14 mouse cellular contexts compared by ENCODE assay signal in genomic region chr11:52364376-52364775, GRCm38 (mm10). TPM values are rescaled to one million over a fixed set of nuclear protein-coding genes. Genes with fewer than 3 reads are reported as not detected.
A peak's percentile ranks its signal among the peaks of the same experiment; 100 is the strongest.
DNase-seq lines count a peak whose midpoint lies in the region; ATAC-seq and TF ChIP-seq lines count a peak whose summit lies in the region.
"Had no signal": no experiment of that assay in that cellular context is flagged by ENCODE, and none has a peak within 500 bp of the region (broad histone marks: within the 10 kb centered on the region; RNA-seq: fewer than 3 reads in every experiment).

No protein-coding gene starts in this region.

- peaks cover 80% of the 10 kb centered on the region for H3K4me1 ChIP-seq in heart, embryonic 13.5 days
- peaks cover 63% of the 10 kb centered on the region for H3K4me1 ChIP-seq in liver, embryonic 11.5 days (replicated peaks; ENCODE audit: control insufficient read depth, insufficient read depth, low read length)
- H3K4me1 ChIP-seq in liver, postnatal 0 days (ENCODE audit: insufficient read depth) = peaks cover 62% of the 10 kb centered on the region
- H3K4me1 ChIP-seq in intestine, embryonic 16.5 days (ENCODE audit: control insufficient read depth, insufficient read depth, low read length) = peaks cover 71% of the 10 kb centered on the region
- H3K4me1 ChIP-seq in forebrain, postnatal 0 days (ENCODE audit: insufficient read depth) = peaks cover 27% of the 10 kb centered on the region

- no peak for TF ChIP-seq CTCF in liver, postnatal 0 days (IDR thresholded peaks at IDR 0.05; ENCODE audit: low read depth)
- TF ChIP-seq CTCF in forebrain, postnatal 0 days (IDR thresholded peaks at IDR 0.05; ENCODE audit: low read depth) = no peak

- peaks cover 8% of the 10 kb centered on the region; the same call in 1 of the 2 replicates for H3K36me3 ChIP-seq in heart, embryonic 13.5 days
- H3K36me3 ChIP-seq in liver, embryonic 11.5 days (ENCODE audit: control insufficient read depth, insufficient read depth, low read length) = peaks cover 2% of the 10 kb centered on the region; the same call in 1 of the 2 replicates
- no peaks in the 10 kb centered on the region for H3K36me3 ChIP-seq in liver, postnatal 0 days (replicated peaks; ENCODE audit: insufficient read depth, low read length)
- no peaks in the 10 kb centered on the region for H3K36me3 ChIP-seq in intestine, embryonic 16.5 days (ENCODE audit: control insufficient read depth, insufficient read depth, low read length)
- no peaks in the 10 kb centered on the region for H3K36me3 ChIP-seq in forebrain, postnatal 0 days (ENCODE audit: insufficient read depth)
- H3K36me3 ChIP-seq: lung, embryonic 15.5 days; midbrain, embryonic 12.5 days had no signal

- H3K4me2 ChIP-seq in heart, embryonic 13.5 days = peak overlapping the region; percentile 71
- no peak overlapping the region; the same call in 1 of the 2 replicates for H3K4me2 ChIP-seq in liver, embryonic 11.5 days
- H3K4me2 ChIP-seq in liver, postnatal 0 days (ENCODE audit: low read depth, low read length) = no peak overlapping the region
- H3K4me2 ChIP-seq in intestine, embryonic 16.5 days (ENCODE audit: low read depth, low read length) = no peak overlapping the region
- H3K4me2 ChIP-seq in forebrain, postnatal 0 days (ENCODE audit: low read depth) = no peak overlapping the region
- H3K4me2 ChIP-seq: lung, embryonic 15.5 days; midbrain, embryonic 12.5 days had no signal

- no peak for ATAC-seq in heart, embryonic 13.5 days (ENCODE audit: extremely low read depth, insufficient number of reproducible peaks, low FRiP score, low TSS enrichment)
- no peak for ATAC-seq in liver, embryonic 11.5 days (replicated peaks; ENCODE audit: low FRiP score)
- ATAC-seq in liver, postnatal 0 days = no peak
- ATAC-seq in intestine, embryonic 16.5 days = no peak
- no peak for ATAC-seq in forebrain, postnatal 0 days

- H3K9ac ChIP-seq in heart, embryonic 13.5 days = peak overlapping the region; percentile 77
- no peak overlapping the region for H3K9ac ChIP-seq in liver, embryonic 11.5 days (ENCODE audit: low read depth, low read length)
- no peak overlapping the region for H3K9ac ChIP-seq in liver, postnatal 0 days (replicated peaks)
- H3K9ac ChIP-seq in intestine, embryonic 16.5 days (ENCODE audit: low read depth, low read length) = peak overlapping the region; percentile 33; the same call in 1 of the 2 replicates
- no peak overlapping the region for H3K9ac ChIP-seq in forebrain, postnatal 0 days
- H3K9ac ChIP-seq: lung, embryonic 15.5 days had no signal

- WGBS in heart, embryonic 13.5 days = 70% methylated on average over 2 of the region's 2 CpGs
- WGBS in liver, embryonic 11.5 days = 80% methylated on average over 2 of the region's 2 CpGs
- 63% methylated on average over 2 of the region's 2 CpGs for WGBS in liver, postnatal 0 days (ENCODE audit: insufficient replicate concordance)
- 69% methylated on average over 2 of the region's 2 CpGs for WGBS in intestine, embryonic 16.5 days
- WGBS in forebrain, postnatal 0 days = 92% methylated on average over 2 of the region's 2 CpGs

- peak overlapping the region; percentile 30; the same call in 1 of the 2 replicates for H3K4me3 ChIP-seq in heart, embryonic 13.5 days
- H3K4me3 ChIP-seq in liver, embryonic 11.5 days (ENCODE audit: low read depth, low read length) = no peak overlapping the region
- H3K4me3 ChIP-seq in liver, postnatal 0 days (ENCODE audit: low read depth, low read length) = no peak overlapping the region
- no peak overlapping the region for H3K4me3 ChIP-seq in intestine, embryonic 16.5 days (ENCODE audit: low read length)
- H3K4me3 ChIP-seq in forebrain, postnatal 0 days (ENCODE audit: low read depth, low read length) = no peak overlapping the region
- H3K4me3 ChIP-seq: hindbrain, embryonic 10.5 days; lung, embryonic 15.5 days; midbrain, embryonic 12.5 days had no signal

- intact Hi-C loops in heart, postnatal 36 days (cut with DNase I) = loop anchor here (5.0 kb wide), 1 partner anchor 267 kb away; the partner anchor contains the start of gene Ppp2ca

- DNase-seq in heart, postnatal 36 days = no peak
- no peak for DNase-seq in liver, embryonic 11.5 days (ENCODE audit: low spot score)
- DNase-seq in liver, postnatal 0 days = no peak
- peak; percentile 73 for DNase-seq in R1 (ENCODE audit: low read depth, low spot score)
- no peak for DNase-seq in forebrain, postnatal 0 days
- DNase-seq in c-Kit-positive CD71-positive TER-119-positive erythroid progenitor cells, embryonic 14.5 days (ENCODE audit: low spot score) = no peak
- DNase-seq: cerebellum, adult 18-20 months; cerebellum, postnatal 36 days; thymus, postnatal 25 days had no signal

- TF ChIP-seq EP300 in liver, postnatal 0 days (IDR thresholded peaks at IDR 0.05; ENCODE audit: low read depth) = no peak

- peak overlapping the region; percentile 95 for H3K27ac ChIP-seq in heart, embryonic 13.5 days (replicated peaks)
- H3K27ac ChIP-seq in liver, embryonic 11.5 days (ENCODE audit: low read depth, low read length) = peak overlapping the region; percentile 11; the same call in 1 of the 2 replicates
- no peak overlapping the region for H3K27ac ChIP-seq in liver, postnatal 0 days (ENCODE audit: low read depth)
- H3K27ac ChIP-seq in intestine, embryonic 16.5 days (ENCODE audit: low read length) = peak overlapping the region; percentile 72
- no peak overlapping the region for H3K27ac ChIP-seq in forebrain, postnatal 0 days (ENCODE audit: low read depth, low read length)
- H3K27ac ChIP-seq: hindbrain, embryonic 10.5 days; midbrain, embryonic 12.5 days had no signal

- H3K27me3 ChIP-seq in heart, embryonic 13.5 days (replicated peaks) = no peaks in the 10 kb centered on the region
- H3K27me3 ChIP-seq in liver, embryonic 11.5 days (replicated peaks; ENCODE audit: control insufficient read depth, insufficient read depth, low read length) = no peaks in the 10 kb centered on the region
- H3K27me3 ChIP-seq in liver, postnatal 0 days (ENCODE audit: insufficient read depth, low read length) = no peaks in the 10 kb centered on the region
- no peaks in the 10 kb centered on the region for H3K27me3 ChIP-seq in intestine, embryonic 16.5 days (replicated peaks; ENCODE audit: control insufficient read depth, insufficient read depth, low read length)
- H3K27me3 ChIP-seq in forebrain, postnatal 0 days (ENCODE audit: insufficient read depth, low read length) = no peaks in the 10 kb centered on the region
- H3K27me3 ChIP-seq: lung, embryonic 15.5 days; midbrain, embryonic 12.5 days had no signal

- no peaks in the 10 kb centered on the region for H3K9me3 ChIP-seq in heart, embryonic 13.5 days
- H3K9me3 ChIP-seq in liver, embryonic 11.5 days (ENCODE audit: control insufficient read depth, low read length) = no peaks in the 10 kb centered on the region
- H3K9me3 ChIP-seq in liver, postnatal 0 days (ENCODE audit: low read length) = no peaks in the 10 kb centered on the region
- no peaks in the 10 kb centered on the region for H3K9me3 ChIP-seq in intestine, embryonic 16.5 days (ENCODE audit: control insufficient read depth, low read length)
- H3K9me3 ChIP-seq in forebrain, postnatal 0 days (ENCODE audit: low read length) = no peaks in the 10 kb centered on the region
- H3K9me3 ChIP-seq: hindbrain, embryonic 10.5 days; lung, embryonic 15.5 days; midbrain, embryonic 12.5 days had no signal

RNA-seq across cellular contexts. Expression of gene Vdac1, which starts 3.7 kb away (rescaled TPM):
- polyA plus RNA-seq in heart, embryonic 13.5 days (2015; fragmentation: Nextera tagmentation; extraction: Ambion mirVana) = 414 and 452 TPM in 2 replicates
- 1,000 to 10,000 TPM; 1,074 to 1,088 TPM for total RNA-seq in heart, postnatal 36 days (2021)
- 228 and 243 TPM in 2 replicates for polyA plus RNA-seq in liver, embryonic 11.5 days (2014; fragmentation: Nextera tagmentation; extraction: Ambion mirVana)
- 101 and 104 TPM in 2 replicates for polyA plus RNA-seq in liver, postnatal 0 days (2015; fragmentation: Nextera tagmentation; extraction: Ambion mirVana)
- 311 and 337 TPM in 2 replicates for polyA plus RNA-seq in intestine, embryonic 16.5 days (2015; fragmentation: Nextera tagmentation; extraction: Ambion mirVana)
- total RNA-seq in forebrain, postnatal 0 days (2014; rRNA removed) = 306 and 330 TPM in 2 replicates
- 327 and 401 TPM in 2 replicates for polyA plus RNA-seq in forebrain, postnatal 0 days (2015; fragmentation: Nextera tagmentation; extraction: Ambion mirVana)

RNA-seq across cellular contexts. Expression of gene 9530068E07Rik, which starts 31.9 kb away (rescaled TPM):
- polyA plus RNA-seq in heart, embryonic 13.5 days (2015; fragmentation: Nextera tagmentation; extraction: Ambion mirVana) = 193 and 201 TPM in 2 replicates
- total RNA-seq in heart, postnatal 36 days (2021) = 10 to 100 TPM; 75.4 to 81.3 TPM
- 124 and 141 TPM in 2 replicates for polyA plus RNA-seq in liver, embryonic 11.5 days (2014; fragmentation: Nextera tagmentation; extraction: Ambion mirVana)
- polyA plus RNA-seq in liver, postnatal 0 days (2015; fragmentation: Nextera tagmentation; extraction: Ambion mirVana) = 82.4 and 88.9 TPM in 2 replicates
- polyA plus RNA-seq in intestine, embryonic 16.5 days (2015; fragmentation: Nextera tagmentation; extraction: Ambion mirVana) = 144 and 153 TPM in 2 replicates
- total RNA-seq in forebrain, postnatal 0 days (2014; rRNA removed) = 97.9 and 115 TPM in 2 replicates
- 119 and 127 TPM in 2 replicates for polyA plus RNA-seq in forebrain, postnatal 0 days (2015; fragmentation: Nextera tagmentation; extraction: Ambion mirVana)

Comparison
In these comparisons a context has a peak if more than half of its experiments do, and no peak if none do; other contexts are left out.
1. H3K27ac ChIP-seq: peak in heart, embryonic 13.5 days (single experiment), liver, embryonic 11.5 days (single experiment) and intestine, embryonic 16.5 days (single experiment); none in liver, postnatal 0 days (single experiment) and forebrain, postnatal 0 days (single experiment).
2. H3K9ac ChIP-seq: peak in heart, embryonic 13.5 days (single experiment) and intestine, embryonic 16.5 days (single experiment); none in liver, embryonic 11.5 days (single experiment), liver, postnatal 0 days (single experiment) and forebrain, postnatal 0 days (single experiment).